Mouse (Mus musculus): ENCODE data around the gene Layn.

Layn gene

DNA sequence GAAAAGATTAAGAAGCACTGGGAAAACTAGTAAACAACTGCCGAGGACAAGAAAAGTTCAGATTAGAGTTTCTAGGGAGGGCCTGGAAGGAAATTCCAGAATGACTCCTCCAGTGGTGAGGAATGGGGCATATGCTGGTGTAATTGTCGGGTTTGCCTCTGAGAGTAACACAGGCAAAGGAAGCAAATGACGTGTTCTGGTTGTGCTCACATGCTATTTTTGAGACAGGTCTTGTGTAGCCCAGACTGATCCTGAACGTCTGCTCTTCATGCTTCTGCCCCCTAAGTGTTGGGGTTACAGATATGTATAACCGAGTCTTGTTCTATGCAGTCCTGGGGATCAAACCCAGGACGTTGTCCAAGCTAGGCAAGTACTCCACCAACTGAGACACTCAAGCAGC, 45.3 kb downstream of the Layn start:
- DNase-seq: no peak

DNA sequence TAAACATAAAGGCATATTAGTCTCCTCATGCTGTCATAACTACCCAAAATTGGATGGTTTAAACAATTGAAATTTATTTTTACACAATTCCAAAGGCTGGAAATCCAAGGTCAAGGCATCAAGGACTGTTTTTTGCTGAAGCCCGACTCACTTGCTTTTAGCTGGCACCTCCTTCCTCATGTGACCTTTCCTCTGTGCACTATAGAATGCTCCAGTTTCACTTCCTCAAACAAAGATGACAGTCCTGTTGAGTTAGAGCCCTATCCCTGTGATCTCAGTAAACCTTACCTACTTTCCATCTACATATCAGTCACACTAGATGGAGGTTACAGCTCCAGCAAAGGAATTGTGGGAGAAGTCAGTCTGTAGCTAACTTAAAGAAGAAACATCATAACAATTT, 46.7 kb downstream of the Layn start:
- DNase-seq: no peak

DNA sequence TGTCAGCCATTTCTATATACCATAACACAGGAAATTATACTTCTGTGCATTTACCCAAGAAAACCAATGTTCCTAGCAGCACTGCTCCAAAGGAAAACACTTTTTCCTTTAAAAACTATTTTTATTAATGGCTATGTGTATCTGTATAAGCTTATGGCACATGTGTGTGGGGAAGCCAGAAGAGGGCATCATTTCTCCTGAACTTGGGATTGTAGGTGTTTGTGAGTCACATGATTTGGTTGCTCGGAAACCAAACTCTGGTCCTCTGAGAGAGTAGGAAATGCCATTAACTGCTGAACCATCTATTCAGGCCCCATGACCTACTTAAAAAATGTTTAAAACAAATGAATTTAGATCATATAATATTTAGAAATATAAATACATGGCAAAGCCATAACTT, 49.9 kb downstream of the Layn start:
- no peak for DNase-seq

DNA sequence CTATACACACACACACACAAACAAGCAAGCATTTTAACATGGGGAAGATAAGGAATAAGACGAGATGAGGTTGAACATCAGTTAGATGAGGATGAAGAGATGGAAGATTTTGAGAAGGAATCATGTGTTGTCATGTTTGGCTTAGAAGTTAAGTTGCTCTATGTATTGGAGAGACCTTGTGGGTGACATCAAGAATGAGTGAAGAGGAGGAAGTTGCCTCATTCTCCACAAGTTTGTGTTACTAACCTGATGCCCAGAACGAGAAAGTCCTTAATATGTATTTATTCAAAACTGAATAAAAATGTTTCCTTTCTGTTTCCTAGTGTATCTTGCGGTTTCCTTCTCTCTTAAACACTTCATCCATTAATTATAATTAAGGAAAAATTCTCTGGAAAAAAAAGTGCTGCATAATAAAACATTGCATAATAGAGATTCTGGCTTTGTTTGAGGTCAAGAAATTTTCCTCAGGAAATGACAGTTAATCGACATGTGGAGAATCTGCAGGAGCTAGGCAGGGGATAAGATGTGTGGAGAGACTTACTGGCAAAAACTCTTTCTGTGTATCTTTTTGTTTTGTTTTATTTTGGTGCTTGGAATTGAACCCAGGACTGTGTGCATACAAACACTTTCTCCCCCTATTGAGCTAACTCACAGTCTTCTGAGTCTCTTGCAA, 55.6 kb downstream of the Layn start:
- DNase-seq: no peak

DNA sequence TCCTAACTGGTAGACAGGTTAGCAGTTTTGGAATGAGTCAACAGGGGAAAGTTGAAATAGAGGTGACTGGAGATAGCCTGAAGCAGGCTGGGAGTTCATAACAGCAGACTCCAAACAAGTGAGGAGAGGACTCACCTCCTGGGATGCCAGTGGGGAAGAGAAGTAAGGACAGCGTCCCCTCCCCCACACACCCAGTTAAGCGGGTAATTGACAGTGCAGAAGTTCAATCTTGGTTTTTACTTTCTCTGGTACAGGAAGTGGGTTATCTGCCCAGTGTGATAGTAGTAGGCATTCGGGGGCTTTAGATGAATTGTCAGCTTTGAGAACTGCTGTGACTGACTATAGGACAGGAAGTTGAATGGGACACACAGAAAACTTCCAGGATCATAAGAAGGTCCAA, 56.5 kb downstream of the Layn start:
- DNase-seq: no peak

DNA sequence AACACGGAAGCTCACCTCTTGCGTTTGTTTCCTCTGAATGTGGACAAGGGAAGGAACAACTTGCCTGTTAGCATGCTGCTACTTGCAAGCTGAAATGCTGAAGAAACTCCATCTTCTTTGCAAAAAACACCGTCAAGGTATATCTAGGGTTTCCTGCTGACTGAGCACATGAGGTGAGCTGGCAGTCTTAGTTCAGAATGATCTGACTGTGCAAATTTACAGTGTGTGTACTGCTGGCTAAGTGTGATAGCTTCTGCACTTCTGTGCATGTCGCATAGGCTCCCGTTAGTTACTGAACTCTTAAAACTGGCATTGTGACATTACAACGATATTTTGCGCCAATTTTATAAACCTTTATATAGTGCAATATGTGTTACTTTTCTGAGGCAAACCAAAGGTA, 57.2 kb downstream of the Layn start:
- no peak for DNase-seq

DNA sequence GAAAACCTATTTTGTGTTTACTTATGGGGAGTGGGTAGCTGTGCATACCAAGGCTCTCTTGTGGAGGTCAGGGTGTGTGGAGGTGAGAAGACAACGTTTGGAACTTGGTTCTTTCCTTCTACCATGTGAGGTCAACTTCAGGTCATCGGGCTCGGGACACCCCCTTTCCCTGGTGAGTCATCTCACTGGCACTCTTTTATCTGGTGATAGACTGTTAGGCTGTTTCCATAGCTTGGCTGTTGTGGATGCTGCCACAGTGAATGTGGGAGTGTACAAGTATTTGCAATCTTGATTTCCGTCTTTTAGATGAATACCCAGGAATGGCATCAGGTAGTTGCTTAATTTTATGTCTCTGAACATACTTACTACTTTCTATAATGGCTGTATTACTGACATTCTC, 61.2 kb downstream of the Layn start:
- DNase-seq: no peak

DNA sequence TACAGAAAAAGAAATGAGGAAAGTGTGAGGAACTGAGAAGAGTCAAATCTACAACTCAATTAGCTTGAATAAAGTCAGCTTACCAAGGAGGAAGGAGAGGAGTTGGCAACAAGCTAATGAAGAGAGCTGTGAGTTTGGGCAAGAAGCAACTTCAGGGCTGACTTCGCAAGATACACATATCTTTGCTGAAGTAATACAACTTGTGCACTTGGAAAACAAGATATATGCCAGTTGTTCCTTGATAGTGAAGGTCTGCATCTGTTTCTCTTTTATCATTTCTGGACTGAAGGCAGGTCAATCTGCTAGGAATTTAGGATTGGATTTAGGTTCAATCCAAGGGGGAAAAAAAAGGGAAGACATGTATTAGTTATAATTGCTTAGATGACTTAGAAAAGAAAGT, 63.2 kb downstream of the Layn start:
- no peak for DNase-seq

DNA sequence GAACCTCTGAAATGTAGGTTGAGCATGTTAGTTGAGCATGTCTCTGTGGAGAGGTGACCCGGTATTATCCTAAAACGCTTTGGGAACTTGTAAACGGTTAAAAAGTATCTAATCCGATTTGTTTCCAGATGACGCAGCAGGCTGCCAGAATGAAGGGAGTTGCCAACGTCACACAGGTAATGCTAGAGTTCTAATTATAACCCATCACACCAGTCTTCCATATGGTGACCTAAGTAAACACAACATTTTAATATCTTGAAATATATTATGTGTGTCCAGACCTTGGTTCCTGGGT, 67.3 kb downstream of the Layn start:
- DNase-seq: peak; percentile 9

DNA sequence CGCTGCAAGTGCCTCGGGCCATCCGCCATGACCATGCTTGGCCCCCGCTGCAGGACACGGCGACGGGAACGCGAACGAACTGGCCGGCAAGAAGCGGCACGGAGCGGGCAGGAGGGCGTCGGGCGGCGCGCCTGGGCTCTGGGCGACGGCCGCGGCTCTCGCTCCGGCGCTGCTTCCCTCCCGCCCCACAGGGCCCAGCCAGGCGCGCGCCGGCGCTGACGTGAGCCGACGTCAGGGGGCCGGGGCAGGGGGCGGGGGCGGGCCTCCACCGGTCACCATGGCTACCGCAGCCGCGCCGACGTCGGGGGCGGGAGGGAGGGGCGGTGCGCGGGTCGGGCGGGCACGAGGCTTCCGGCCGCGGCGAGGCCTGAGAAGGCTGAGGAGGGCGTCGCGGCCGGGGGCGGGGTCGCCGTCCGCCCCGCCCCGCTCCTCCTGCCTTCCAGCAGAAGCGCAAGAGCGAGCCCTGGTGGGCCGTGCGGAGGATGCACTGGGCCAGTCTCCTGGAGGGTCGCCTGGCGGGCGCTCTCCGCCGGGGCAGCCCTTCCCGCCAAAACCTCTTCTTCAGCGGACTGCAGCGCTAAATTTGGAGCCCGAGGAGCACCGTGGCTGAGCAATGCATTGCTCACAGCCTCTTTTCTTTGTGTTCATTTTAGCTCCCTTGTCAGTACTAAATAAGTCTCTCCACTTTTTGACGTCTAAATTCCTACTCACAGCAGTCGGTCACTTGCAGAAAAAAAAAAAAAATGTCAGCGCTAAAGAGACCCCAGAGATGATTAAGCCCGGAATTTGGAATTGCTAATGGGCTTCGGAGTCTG, 67.8 kb downstream of the Layn start, which contains the start of gene Sik2:
Sik2 (minus strand) TSS at position 233 of the 815 bp plus-strand sequence.
- peak; percentile 88 for DNase-seq

DNA sequence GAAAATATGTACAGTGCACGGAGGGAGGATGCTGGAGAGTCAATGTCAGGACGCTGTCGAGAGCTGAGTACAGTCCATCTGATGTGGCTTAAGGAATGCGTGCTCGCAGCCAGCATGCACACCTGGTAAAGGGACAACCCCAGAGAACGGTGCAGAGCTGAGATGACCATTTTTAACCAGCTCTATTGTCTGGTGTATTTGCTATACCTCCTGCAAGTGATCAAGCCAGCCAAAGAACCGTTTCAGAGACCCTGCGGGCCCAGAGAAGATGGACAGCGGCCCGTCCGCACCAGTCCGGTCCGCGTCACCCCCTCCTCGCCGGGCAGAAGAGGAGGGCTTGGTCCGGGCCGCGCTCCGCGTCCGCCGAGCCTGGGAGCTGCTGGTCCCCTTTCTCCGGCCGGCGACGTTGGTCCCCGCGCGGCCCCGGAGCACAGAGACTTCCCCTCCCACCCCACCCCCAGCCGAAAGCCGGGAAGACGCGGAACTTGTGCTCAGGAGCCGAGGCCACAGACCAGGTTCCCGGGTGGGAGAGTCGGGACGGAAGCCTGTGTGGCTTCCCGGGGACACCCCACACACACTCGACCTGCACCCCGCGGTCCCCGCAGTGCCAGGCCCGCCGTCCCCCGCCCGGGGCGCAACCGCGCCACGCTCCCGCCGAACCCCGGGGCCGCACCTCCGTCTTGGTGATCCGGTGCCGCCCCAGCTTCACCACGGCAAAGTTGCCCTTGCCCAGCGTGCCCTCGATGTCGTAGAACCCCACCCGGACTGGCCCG, 68.6 kb downstream of the Layn start:
- DNase-seq: peak; percentile 29

DNA sequence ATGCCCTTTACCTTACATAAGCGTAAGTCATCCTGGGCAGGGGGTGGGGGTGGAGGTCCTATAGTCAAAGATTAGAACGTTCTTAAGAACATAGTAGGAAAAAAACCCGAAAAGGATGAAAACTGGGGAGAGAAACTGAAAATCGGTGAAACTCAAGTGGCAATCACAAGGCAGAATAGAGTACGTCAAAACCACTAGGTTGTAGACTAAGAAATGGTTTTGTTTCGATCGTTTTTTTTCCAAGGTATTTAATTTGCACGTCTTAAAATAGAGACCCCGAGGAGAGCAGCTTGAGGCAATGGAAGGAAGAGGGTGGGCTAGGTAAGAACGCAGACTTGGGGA, 69.2 kb downstream of the Layn start:
- DNase-seq: no peak

DNA sequence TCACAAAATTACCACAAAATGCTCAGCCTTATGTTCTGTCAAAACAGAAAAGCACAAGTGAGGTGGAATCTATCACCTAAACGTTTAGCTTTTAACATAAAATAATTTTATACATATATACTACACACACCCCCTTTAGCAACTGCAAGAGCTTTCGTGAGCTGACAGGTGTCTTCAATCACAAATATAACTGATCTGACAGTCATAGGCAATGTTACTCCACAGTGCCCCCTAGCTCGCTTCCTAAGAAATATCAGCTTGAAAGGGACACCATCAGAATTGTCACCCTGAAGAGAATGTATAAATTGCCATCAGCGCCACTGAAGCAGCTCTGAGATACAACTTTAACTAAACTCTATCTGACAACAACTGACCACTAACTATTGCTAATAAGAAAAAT, 70.0 kb downstream of the Layn start:
- peak; percentile 18 for DNase-seq
